Mouse (Mus musculus) cortical plate, adult 2 months (tissue): ENCODE data around the gene Myo3b. TPM values are rescaled to one million over a fixed set of nuclear protein-coding genes. Genes with fewer than 3 reads are reported as not detected.

Experiments
- H3K27ac ChIP-seq: fragments of 200-500 bp; 2 replicates; pipeline ENCODE4 v1.5.1; 2012; ENCODE audit warnings: low read length, control low read depth, inconsistent platforms; ENCODE audit not compliant: insufficient read depth
- H3K4me1 ChIP-seq: fragments of 200-500 bp; 2 replicates; pipeline ENCODE4 v1.6.1; 2011; ENCODE audit warnings: low read length; ENCODE audit not compliant: control insufficient read depth, insufficient read depth
- H3K4me3 ChIP-seq: fragments of 200-500 bp; 2 replicates; pipeline ENCODE4 v1.5.1; 2011; ENCODE audit warnings: mild to moderate bottlenecking, low read length, control low read depth; ENCODE audit not compliant: insufficient read depth
- CTCF ChIP-seq: fragments of 200-500 bp; IDR thresholded peaks from 2 replicates; pipeline ENCODE4 v1.5.1; 2011; ENCODE audit warnings: mild to moderate bottlenecking, control low read depth, low read length; ENCODE audit not compliant: insufficient read depth; ENCODE audit errors: extremely low read depth
- POLR2A ChIP-seq: fragments of 200-500 bp; IDR thresholded peaks from 2 replicates; pipeline ENCODE4 v1.6.1; 2011; ENCODE audit warnings: mild to moderate bottlenecking, low read length, control low read depth; ENCODE audit not compliant: insufficient read depth; ENCODE audit errors: extremely low read depth
- polyA plus RNA-seq: library from polyadenylated mRNA; depleted of rRNA; stranded (reverse); fragments of >200 nt; gene quantifications from 2 replicates; pipeline ENCODE4 v1.2.3, GENCODE M21; 2012

Gene Myo3b
- polyA plus RNA-seq, 1 experiment: 0.44 TPM

GRCm38 (mm10) chr2:70412315-70412714, 373.4 kb downstream of the Myo3b start:
- TF ChIP-seq POLR2A (no peak), CTCF (no peak)
- Histone ChIP-seq H3K4me1 (no peaks in the 10 kb centered on the region), H3K4me3 (no peak overlapping the region), H3K27ac (no peak overlapping the region)

GRCm38 (mm10) chr2:70414386-70414785, 375.5 kb downstream of the Myo3b start:
- Histone ChIP-seq H3K4me1 (no peaks in the 10 kb centered on the region), H3K4me3 (no peak overlapping the region), H3K27ac (no peak overlapping the region)
- no peak for TF ChIP-seq CTCF
- no peak for TF ChIP-seq POLR2A

- Histone ChIP-seq H3K4me1 (no peaks in the 10 kb centered on the region), H3K27ac (no peak overlapping the region), H3K4me3 (no peak overlapping the region)
- no peak for TF ChIP-seq POLR2A
- no peak for TF ChIP-seq CTCF
Observed at GRCm38 (mm10) chr2:70415521-70415920, 376.6 kb downstream of the Myo3b start.

GRCm38 (mm10) chr2:70419336-70419735, 380.4 kb downstream of the Myo3b start:
- Histone ChIP-seq H3K27ac (no peak overlapping the region), H3K4me1 (no peaks in the 10 kb centered on the region), H3K4me3 (no peak overlapping the region)
- TF ChIP-seq CTCF (no peak), POLR2A (no peak)

GRCm38 (mm10) chr2:70421144-70421874, 382.4 kb downstream of the Myo3b start:
- Histone ChIP-seq H3K27ac (no peak overlapping the region), H3K4me3 (no peak overlapping the region), H3K4me1 (no peaks in the 10 kb centered on the region)
- no peak for TF ChIP-seq POLR2A
- no peak for TF ChIP-seq CTCF

GRCm38 (mm10) chr2:70425611-70426010, 386.7 kb downstream of the Myo3b start:
- Histone ChIP-seq H3K27ac (no peak overlapping the region), H3K4me3 (no peak overlapping the region), H3K4me1 (no peaks in the 10 kb centered on the region)
- no peak for TF ChIP-seq POLR2A
- TF ChIP-seq CTCF: no peak

- H3K4me3 ChIP-seq: no peak overlapping the region
- no peaks in the 10 kb centered on the region for H3K4me1 ChIP-seq
- TF ChIP-seq POLR2A (no peak), CTCF (no peak)
- no peak overlapping the region for H3K27ac ChIP-seq
Observed at GRCm38 (mm10) chr2:70443035-70443434, 404.1 kb downstream of the Myo3b start.

- no peaks in the 10 kb centered on the region for H3K4me1 ChIP-seq
- no peak overlapping the region for H3K4me3 ChIP-seq
- TF ChIP-seq CTCF (no peak), POLR2A (no peak)
- H3K27ac ChIP-seq: no peak overlapping the region
Observed at GRCm38 (mm10) chr2:70444141-70444540, 405.2 kb downstream of the Myo3b start.

- Histone ChIP-seq H3K4me3 (no peak overlapping the region), H3K27ac (no peak overlapping the region)
- no peak for TF ChIP-seq POLR2A
- no peak for TF ChIP-seq CTCF
Observed at GRCm38 (mm10) chr2:70456205-70456604, 417.3 kb downstream of the Myo3b start.

GRCm38 (mm10) chr2:70463606-70464005, 424.7 kb downstream of the Myo3b start:
- Histone ChIP-seq H3K27ac (no peak overlapping the region), H3K4me3 (no peak overlapping the region), H3K4me1 (no peaks in the 10 kb centered on the region)
- TF ChIP-seq CTCF (no peak), POLR2A (no peak)

More at GRCm38 (mm10) chr2:70456205-70456604, 417.3 kb downstream of the Myo3b start:
- no peaks in the 10 kb centered on the region for H3K4me1 ChIP-seq
